Mouse (Mus musculus) layer of hippocampus, adult 9-10 months (tissue): ENCODE measurements around the gene Ky.
A peak's percentile ranks its signal among the peaks of the same experiment; 100 is the strongest.

Experiments
- DNase-seq: peaks from one replicate; pipeline ENCODE4 v3.0.0; 2022; ENCODE audit warnings: low spot score

Ky gene

DNA sequence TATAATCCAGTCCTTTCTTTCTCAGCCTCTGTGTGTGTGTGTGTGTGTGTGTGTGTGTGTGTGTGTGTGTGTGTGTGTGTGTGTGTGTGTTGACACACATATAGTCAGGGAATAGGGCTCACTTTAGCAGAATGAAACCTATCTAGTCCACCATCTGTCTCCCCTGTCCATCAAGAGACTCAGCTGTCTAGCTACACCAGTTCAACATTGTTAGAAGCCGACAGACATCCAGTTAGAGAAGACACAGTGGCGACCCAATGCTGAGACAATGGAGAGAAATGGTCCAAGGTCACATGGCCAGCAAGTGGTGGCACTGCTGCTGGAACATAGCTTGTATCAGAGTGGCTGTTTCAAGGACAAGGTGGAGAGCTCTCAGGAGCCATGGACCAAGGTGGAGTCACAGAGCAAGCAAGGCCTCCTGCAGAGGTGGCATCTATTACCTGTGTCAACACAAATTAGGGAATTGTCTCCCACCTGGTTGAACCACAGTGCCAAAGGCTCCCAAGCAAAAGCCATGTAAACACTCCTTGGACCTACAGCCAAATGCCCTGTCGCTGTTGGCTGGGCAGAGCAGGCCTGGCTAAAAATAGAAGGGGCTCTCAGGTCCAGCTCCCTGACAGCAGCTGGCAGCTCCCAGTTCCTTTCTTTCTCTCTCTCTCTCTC is 703 bp upstream of the Ky start:
- DNase-seq, result no peak

DNA sequence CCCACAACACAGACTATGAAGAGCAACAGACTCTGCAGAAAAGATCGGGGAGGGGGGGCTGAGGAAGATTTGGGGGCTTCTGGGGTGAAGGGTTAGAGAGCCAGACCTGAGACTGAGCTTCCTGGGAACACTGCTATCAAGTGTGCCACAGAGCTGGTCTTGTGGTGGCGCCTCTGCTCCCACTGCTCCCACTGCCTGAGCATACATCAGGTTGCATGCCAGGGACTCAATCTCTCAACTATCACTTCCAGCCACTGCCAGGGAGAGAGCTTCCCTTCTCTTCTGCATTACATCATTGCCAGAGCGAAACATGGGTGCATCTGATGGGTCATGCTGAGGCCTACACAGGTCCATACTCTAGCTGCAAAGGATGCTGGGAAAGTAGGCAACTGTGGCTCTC is 2.8 kb downstream of the Ky start:
- no peak for DNase-seq

- DNase-seq, result no peak
Measured at GRCm38 (mm10) chr9:102511423-102511822, 5.9 kb downstream of the Ky start.

DNA sequence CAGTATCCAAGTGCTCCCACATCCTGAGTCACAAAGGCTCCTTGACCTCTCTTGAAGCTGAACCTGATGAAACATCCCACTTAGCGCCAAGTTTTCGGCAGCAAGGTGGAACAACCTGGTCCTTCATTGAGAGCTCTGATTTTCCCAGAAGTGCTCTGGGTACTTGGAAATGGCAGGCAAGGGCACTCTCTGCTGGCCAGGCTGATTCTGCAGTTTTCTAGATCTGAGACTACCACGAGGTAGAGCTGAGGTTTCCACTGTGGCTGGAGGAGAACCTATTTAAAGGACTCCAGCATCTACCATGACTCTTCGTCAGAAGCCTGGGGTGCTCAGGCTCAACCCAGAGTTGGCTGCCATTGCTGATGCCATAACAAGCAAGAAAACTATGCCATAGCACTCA is 8.0 kb downstream of the Ky start:
- no peak for DNase-seq

GRCm38 (mm10) chr9:102518443-102518842 is 12.9 kb downstream of the Ky start:
- no peak for DNase-seq

- no peak for DNase-seq
Measured at GRCm38 (mm10) chr9:102521396-102521795, 15.8 kb downstream of the Ky start.

DNA sequence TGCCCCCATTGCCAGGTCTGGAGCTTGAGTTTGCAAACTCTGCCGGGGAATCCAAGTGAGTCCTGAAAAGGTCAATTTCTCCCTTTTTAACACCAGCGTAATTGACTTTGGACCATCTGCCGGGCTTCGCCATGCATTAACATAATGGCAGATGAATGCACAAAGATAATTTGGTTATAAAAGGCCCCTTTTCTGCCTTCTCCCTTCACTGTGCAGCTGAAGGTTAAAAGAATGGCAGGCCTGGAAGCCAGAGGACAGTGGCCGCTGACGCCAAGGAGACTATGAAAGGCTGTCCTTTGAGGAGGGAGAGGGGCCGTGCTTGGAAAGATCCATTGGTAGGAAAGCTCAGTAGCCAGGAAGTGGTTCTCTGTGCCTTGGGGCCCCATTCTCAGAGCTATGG is 22.6 kb downstream of the Ky start:
- no peak for DNase-seq

DNA sequence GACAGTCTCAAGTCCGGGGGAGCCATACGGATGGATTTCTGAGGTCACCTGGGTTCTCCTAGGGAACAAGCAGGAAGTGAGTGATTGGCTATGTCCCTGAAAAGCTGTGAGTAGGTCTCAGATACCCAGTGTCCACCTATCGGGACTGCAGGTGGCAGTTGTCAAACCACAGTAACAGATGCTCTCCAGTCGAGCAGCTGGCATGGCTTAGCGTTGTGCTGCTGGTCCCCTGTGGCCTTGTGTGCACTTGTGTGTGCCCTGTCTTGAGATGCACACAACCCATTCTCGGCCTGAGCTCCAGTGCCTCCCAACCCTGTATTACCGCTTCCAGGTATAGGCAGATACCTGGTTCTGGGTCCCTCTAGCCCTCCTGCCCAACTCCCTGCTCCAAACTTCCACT is 23.0 kb downstream of the Ky start:
- no peak for DNase-seq

GRCm38 (mm10) chr9:102529008-102529407 is 23.5 kb downstream of the Ky start:
- no peak for DNase-seq

DNA sequence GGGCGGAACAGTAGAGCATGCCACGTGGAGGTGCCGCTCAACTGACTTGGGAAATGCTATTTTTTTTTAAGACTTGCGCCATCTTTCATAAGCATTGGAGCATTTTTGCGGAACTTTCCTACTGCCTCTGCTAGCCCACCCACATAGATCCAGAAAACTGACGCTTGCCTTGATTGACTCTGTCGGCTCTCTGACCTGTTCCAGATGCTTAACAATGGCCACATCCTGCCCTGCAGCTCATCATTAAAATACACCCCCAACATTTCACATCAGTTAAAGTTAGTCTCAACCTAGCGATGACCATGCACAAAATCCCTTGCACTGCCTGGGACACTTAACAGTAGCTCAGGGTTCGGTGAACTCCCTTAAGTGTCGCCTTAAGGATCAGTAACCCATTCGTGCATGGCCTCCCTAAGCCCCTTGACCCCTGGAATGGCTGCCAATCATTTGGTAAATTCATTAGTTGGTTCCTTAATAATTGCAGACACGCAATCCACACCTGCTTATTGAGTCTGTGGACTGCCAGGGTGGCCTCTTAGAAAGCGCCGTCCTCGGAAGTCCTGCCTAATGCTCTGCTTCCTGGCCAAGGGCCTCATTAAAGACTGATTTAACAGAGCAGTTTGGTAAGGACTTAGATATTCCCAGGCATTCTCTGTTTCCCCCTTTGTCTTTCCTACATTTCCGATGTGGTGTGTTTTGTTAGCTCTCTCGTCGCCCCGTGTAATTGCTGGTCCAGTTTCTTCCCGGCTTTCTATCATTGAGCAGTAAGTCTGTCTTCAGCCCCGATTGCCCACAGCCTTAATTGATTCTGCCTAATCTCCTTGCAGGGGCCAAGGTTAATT is 25.7 kb downstream of the Ky start:
- DNase-seq, result no peak

DNA sequence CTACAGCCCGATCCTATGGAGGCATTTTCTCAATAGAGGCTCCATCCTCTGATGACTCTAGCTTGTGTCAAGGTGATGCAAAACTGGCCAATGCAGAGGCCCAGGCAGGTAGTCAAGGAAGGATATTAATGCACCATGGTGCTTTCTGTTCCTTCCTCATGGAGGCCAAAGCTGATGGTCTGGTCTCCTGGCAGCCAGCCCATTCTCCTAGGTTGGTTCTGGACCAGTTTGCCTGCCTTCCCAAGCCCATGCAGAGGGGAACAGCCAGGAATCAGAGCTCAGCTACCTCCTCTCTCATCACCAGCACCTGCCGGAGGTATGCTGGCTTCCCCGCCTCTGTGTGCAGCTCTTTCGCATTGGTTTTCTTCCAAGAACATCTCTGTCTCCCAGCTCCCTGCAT is 31.4 kb downstream of the Ky start:
- DNase-seq, result no peak

DNA sequence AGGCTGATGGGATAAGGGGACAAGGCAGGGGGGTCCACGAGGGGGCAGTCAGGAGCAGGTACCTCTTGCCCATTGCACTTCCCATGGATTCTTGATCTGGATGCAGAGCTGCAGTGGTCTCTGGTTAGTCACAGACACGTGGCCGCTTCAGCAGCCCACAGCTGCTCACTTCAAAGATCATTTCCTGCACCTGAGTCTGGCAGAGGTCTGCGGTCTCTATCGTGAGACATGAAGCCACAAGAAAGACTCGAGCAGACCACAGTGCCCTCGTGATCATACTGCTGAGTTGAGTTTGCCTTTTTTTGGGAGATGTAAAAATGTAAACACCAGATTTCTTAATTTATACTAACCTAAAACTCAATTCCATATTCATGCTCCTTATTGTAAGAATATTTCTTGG is 34.1 kb downstream of the Ky start:
- no peak for DNase-seq

DNA sequence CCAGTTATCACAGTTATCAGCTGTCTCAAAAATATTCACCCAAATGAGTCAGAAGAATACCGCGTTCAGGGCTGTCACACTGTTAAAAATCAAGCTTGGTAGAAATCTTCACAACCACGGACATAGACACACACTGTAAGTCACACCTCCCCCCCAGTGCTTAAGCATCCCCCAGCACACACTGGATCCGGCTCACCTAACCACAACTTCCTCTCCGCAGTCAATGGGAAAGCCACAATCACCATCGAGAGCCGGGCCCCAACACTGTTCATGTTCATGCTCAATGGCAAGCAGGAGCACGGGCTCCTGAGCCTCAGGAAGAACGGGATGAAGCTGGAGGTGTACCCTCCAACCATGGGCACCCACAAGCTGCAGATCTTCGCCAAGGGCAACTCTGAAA is 36.1 kb downstream of the Ky start:
- DNase-seq, result no peak

DNA sequence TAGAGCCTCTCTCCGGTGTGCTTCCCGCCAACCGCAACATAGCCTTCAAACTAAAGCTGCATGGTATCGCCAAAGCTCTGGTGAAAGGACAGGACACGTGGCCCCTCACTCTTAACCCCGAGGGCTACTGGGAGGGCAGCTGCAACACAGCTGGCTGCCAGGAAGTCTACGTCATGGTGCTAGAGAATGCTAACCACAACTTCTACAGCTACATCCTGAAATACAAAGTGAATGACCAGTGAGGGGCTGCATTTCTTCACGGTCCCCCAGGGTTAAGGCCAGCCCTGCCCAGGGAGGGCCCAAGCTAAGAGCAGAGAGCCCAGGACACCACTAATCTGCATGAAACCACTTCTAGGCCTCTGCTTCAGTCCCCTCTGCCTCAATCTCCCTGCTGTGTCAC is 37.0 kb downstream of the Ky start:
- DNase-seq, result no peak

DNA sequence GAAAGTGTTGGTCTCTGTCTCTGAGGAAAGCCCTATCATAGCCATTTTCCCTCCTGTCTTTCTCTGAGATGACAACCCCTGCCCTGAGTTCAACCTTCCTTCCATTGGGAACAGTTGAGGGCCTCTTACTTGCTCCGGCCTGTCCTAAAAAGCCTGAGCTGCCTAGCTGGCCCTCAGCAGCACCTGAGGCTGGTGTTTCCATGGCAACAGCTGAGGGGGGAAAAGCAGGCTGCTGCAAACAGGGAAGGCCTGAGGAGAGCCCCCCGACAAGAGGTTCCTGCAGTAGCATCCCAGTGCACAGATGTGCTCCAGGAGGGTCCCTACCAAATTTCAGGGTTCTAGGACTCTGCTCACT is 38.2 kb downstream of the Ky start:
- DNase-seq, result no peak

DNA sequence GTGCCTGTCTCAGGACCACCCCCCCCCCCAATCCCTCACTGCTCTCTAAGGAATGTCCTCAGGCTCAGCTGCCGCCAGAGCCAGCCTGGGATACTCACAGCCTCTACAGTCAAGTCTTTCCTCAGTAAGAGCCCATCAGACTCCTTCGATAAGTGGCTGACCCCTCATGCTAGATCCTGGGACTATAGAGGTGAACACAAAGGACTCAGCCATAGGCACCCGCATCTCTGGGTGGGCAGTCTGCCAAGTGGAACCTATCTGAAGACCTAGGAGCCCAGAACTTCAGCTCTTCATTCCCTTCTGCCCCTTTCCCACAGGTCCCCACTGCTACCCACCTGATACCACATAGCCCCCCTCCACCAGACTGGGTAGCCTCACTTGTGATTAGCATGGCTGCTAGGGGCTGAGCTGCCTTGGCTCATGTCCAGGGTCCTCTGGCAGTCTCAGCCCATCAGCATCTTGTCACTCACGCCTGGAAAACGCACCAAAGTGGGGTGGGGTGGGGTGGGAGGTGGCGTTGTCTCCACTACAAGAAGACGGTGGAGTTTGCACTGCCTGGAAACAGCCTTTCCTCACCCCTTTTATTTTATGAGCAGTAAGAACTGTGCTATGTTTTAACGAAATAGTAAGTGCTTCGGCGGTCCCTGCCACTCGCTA is 38.7 kb downstream of the Ky start:
- DNase-seq, result no peak

GRCm38 (mm10) chr9:102544773-102545366 is 39.3 kb downstream of the Ky start:
- DNase-seq, result peak; percentile 81

GRCm38 (mm10) chr9:102545406-102546255 is 40.1 kb downstream of the Ky start:
- no peak for DNase-seq

DNA sequence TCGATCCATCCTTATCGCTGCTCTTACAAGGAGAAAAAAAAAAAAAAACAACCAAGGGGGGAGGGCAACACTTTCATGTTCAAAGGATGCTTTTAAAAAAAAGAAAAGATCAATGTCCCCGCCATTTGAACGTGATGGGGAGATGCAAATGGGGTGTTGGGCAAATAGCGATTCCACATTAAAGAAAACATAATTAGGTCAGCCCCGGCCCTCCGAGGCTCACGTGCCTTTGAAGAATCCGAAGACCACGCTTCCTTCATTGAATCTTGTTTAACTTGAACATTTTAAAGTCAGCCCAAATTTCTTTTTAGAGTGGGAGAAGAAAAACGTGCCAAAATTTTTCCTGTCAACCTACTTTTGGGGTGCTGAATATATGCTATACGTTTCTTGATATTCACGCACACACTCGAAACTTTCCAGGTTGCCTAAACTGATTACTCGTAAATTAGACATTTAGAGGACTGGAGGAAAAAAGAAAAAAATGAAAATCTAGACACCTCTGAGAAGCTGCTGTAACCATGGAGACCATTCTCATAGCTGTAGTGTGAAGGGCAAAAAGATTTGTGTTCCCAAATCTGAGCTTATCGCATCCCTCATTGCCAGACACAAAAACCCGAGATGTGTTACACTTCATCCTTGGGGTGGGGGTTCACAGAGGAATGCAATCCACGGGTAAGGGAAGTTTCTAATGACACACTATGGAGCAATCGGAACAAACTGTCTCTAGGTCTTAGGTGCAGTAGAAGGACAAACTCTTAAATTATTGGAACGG is 40.9 kb downstream of the Ky start:
- no peak for DNase-seq

DNA sequence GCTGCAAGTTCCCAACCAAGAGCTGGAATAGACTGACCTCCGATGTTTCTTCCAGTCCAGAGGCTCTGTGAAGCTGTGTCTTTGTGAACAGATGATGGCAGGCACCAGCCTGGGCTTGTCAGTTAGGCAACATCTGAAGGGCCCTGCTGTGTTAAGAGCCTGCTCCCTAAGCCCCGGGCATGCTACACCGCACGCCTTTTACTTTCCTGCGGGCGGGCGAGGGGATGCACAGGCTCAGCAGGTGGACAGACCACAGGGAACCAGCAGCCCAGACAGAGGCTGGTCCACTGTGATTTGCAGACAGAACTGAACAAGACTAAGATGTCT is 41.4 kb downstream of the Ky start:
- DNase-seq, result no peak

- DNase-seq, result no peak
Measured at GRCm38 (mm10) chr9:102549211-102549610, 43.7 kb downstream of the Ky start.
